Mouse (Mus musculus): Measurements from ENCODE around the gene Cdh26.
A peak's percentile ranks its signal among the peaks of the same experiment; 100 is the strongest.

Gene Cdh26

GRCm38 (mm10) chr2:178430231-178430630, at the start of gene Cdh26:
Gene Cdh26 (plus strand): TSS chr2:178430531.
- no peak for DNase-seq (ENCODE audit: low read depth)

GRCm38 (mm10) chr2:178407053-178407815, 23.1 kb upstream of the Cdh26 start, which contains the start of gene Sycp2:
Gene Sycp2 (minus strand): TSS chr2:178407685.
- DNase-seq (ENCODE audit: low read depth): no peak

GRCm38 (mm10) chr2:178409024-178409423, 21.3 kb upstream of the Cdh26 start:
- no peak for DNase-seq (ENCODE audit: low read depth)

GRCm38 (mm10) chr2:178410286-178410685, 20.0 kb upstream of the Cdh26 start:
- DNase-seq (ENCODE audit: low read depth): no peak

GRCm38 (mm10) chr2:178412598-178412997, 17.7 kb upstream of the Cdh26 start:
- DNase-seq (ENCODE audit: low read depth): peak; percentile 49

GRCm38 (mm10) chr2:178413081-178413480, 17.2 kb upstream of the Cdh26 start:
- DNase-seq (ENCODE audit: low read depth): no peak

GRCm38 (mm10) chr2:178413481-178414260, 16.7 kb upstream of the Cdh26 start:
- DNase-seq (ENCODE audit: low read depth): no peak

- DNase-seq (ENCODE audit: low read depth): no peak
Measured at GRCm38 (mm10) chr2:178414261-178415149, 15.8 kb upstream of the Cdh26 start, which contains the start of the genes Ppp1r3d and Fam217b. Gene Ppp1r3d (minus strand): TSS chr2:178414472. Gene Fam217b (plus strand): TSS chr2:178414524.

GRCm38 (mm10) chr2:178415150-178415448, 15.2 kb upstream of the Cdh26 start:
- DNase-seq (ENCODE audit: low read depth): no peak

GRCm38 (mm10) chr2:178416427-178416826, 13.9 kb upstream of the Cdh26 start:
- DNase-seq (ENCODE audit: low read depth): no peak

GRCm38 (mm10) chr2:178416970-178417369, 13.4 kb upstream of the Cdh26 start:
- no peak for DNase-seq (ENCODE audit: low read depth)

- no peak for DNase-seq (ENCODE audit: low read depth)
Measured at GRCm38 (mm10) chr2:178420576-178420975, 9.8 kb upstream of the Cdh26 start.

GRCm38 (mm10) chr2:178421603-178422002, 8.7 kb upstream of the Cdh26 start:
- no peak for DNase-seq (ENCODE audit: low read depth)

- DNase-seq (ENCODE audit: low read depth): no peak
Measured at GRCm38 (mm10) chr2:178422186-178422585, 8.1 kb upstream of the Cdh26 start.

- no peak for DNase-seq (ENCODE audit: low read depth)
Measured at GRCm38 (mm10) chr2:178423223-178423622, 7.1 kb upstream of the Cdh26 start.

GRCm38 (mm10) chr2:178426229-178426628, 4.1 kb upstream of the Cdh26 start:
- DNase-seq (ENCODE audit: low read depth): no peak

- DNase-seq (ENCODE audit: low read depth): no peak
Measured at GRCm38 (mm10) chr2:178427181-178427580, 3.1 kb upstream of the Cdh26 start.

- no peak for DNase-seq (ENCODE audit: low read depth)
Measured at GRCm38 (mm10) chr2:178428183-178428582, 2.1 kb upstream of the Cdh26 start.

GRCm38 (mm10) chr2:178428676-178429075, 1.7 kb upstream of the Cdh26 start:
- DNase-seq (ENCODE audit: low read depth): no peak

- no peak for DNase-seq (ENCODE audit: low read depth)
Measured at GRCm38 (mm10) chr2:178429426-178429825, 905 bp upstream of the Cdh26 start.

- DNase-seq (ENCODE audit: low read depth): no peak
Measured at GRCm38 (mm10) chr2:178433495-178433894, 3.2 kb downstream of the Cdh26 start.

- DNase-seq (ENCODE audit: low read depth): no peak
Measured at GRCm38 (mm10) chr2:178433903-178434302, 3.6 kb downstream of the Cdh26 start.

Measured in fibroblast of lung, adult 2 months (primary cell).